Mouse (Mus musculus) intestine, embryonic 16.5 days (tissue): ENCODE data around the gene Adamts9. TPM values are rescaled to one million over a fixed set of nuclear protein-coding genes. Genes with fewer than 3 reads are reported as not detected.
A peak's percentile ranks its signal among the peaks of the same experiment; 100 is the strongest.

Source experiments
- ATAC-seq: fragments of 200-750 bp; cut with Nextera tagmentation; 2 replicates; pipeline ENCODE4 v1.8.0; 2017; ENCODE audit warnings: moderate TSS enrichment, moderate library complexity
- H3K27ac ChIP-seq: fragments of 300-500 bp; sonication (generic); 2 replicates; pipeline ENCODE4 v1.5.1; 2014; ENCODE audit warnings: mild to moderate bottlenecking, low read length
- H3K27me3 ChIP-seq: fragments of 300-500 bp; sonication (generic); replicated peaks from 2 replicates; pipeline ENCODE4 v1.6.1; 2014; ENCODE audit warnings: low read length, control low read depth, mixed read lengths; ENCODE audit not compliant: control insufficient read depth, insufficient read depth
- H3K36me3 ChIP-seq: fragments of 300-500 bp; sonication (generic); 2 replicates; pipeline ENCODE4 v1.6.1; 2014; ENCODE audit warnings: low read length, control low read depth; ENCODE audit not compliant: control insufficient read depth, insufficient read depth
- H3K4me1 ChIP-seq: fragments of 300-500 bp; sonication (generic); 2 replicates; pipeline ENCODE4 v1.6.1; 2014; ENCODE audit warnings: low read length, control low read depth, mixed read lengths; ENCODE audit not compliant: control insufficient read depth, insufficient read depth
- H3K4me2 ChIP-seq: fragments of 300-500 bp; sonication (generic); 2 replicates; pipeline ENCODE4 v1.6.1; 2014; ENCODE audit warnings: low read depth, low read length, control low read depth
- H3K4me3 ChIP-seq: fragments of 300-500 bp; sonication (generic); 2 replicates; pipeline ENCODE4 v1.5.1; 2014; ENCODE audit warnings: mild to moderate bottlenecking, low read length
- H3K9ac ChIP-seq: fragments of 300-500 bp; sonication (generic); 2 replicates; pipeline ENCODE4 v1.6.1; 2014; ENCODE audit warnings: low read depth, low read length
- H3K9me3 ChIP-seq: fragments of 300-500 bp; sonication (generic); 2 replicates; pipeline ENCODE4 v1.6.1; 2016; ENCODE audit warnings: low read length, control low read depth; ENCODE audit not compliant: control insufficient read depth
- WGBS: fragments of 180-500 bp; shearing (Covaris S2); extraction: QIAGEN DNeasy Blood & Tissue Kit; methylation state at CpG from one replicate; pipeline ENCODE4 v1.1.7; 2014; 5-methylcytosine and 5-hydroxymethylcytosine counted together
- polyA plus RNA-seq: library from polyadenylated mRNA; unstranded; fragments of >200 nt; fragmentation: Nextera tagmentation; extraction: Ambion mirVana; gene quantifications from 2 replicates; pipeline ENCODE4 v1.2.1, GENCODE M21; 2015

Gene Adamts9
- polyA plus RNA-seq, 1 experiment from 2014 or later: 9.4 TPM

- no peak for ATAC-seq
- Histone ChIP-seq H3K4me3 (peak overlapping the region; percentile 69), H3K27ac (peak overlapping the region; percentile 80), H3K4me2 (peak overlapping the region; percentile 95), H3K9me3 (no peaks in the 10 kb centered on the region), H3K36me3 (no peaks in the 10 kb centered on the region), H3K27me3 (no peaks in the 10 kb centered on the region; the same call in 1 of the 2 replicates), H3K4me1 (peaks cover 5% of the 10 kb centered on the region), H3K9ac (peak overlapping the region; percentile 64)
- 2% methylated on average over 37 of the region's 37 CpGs for WGBS
These were observed 2.8 kb downstream of the Adamts9 start for GRCm38 (mm10) chr6:92940191-92941131.

DNA sequence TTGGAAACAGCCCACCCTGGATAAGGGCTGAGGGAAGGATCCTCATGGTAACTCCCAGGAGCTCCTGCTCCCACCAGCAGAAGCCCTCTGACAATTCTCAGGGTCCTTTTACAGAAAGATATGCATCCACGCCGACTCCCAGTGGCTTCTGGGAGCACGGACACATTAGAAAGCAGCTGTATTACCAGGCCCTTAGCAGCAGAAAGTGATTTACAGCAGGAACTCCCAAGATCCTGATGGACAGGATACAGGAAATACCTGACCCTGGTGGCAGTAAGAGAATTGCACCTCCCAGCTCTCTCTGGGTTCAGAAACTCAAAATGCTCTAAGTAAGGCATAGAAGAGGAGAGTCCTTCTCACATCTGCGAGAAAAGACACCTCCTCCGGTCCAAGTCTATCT, 15.0 kb downstream of the Adamts9 start:
- Histone ChIP-seq H3K27ac (no peak overlapping the region), H3K4me1 (no peaks in the 10 kb centered on the region), H3K4me3 (no peak overlapping the region), H3K9ac (no peak overlapping the region), H3K36me3 (no peaks in the 10 kb centered on the region), H3K27me3 (no peaks in the 10 kb centered on the region), H3K4me2 (no peak overlapping the region), H3K9me3 (no peaks in the 10 kb centered on the region)
- no peak for ATAC-seq
- WGBS: 80% methylated on average over 5 of the region's 5 CpGs

GRCm38 (mm10) chr6:92924536-92924935, 18.8 kb downstream of the Adamts9 start:
- Histone ChIP-seq H3K27ac (no peak overlapping the region), H3K4me3 (no peak overlapping the region), H3K9me3 (no peaks in the 10 kb centered on the region), H3K27me3 (no peaks in the 10 kb centered on the region), H3K9ac (no peak overlapping the region), H3K36me3 (no peaks in the 10 kb centered on the region), H3K4me2 (no peak overlapping the region), H3K4me1 (peaks cover 3% of the 10 kb centered on the region; the same call in 1 of the 2 replicates)
- 76% methylated on average over 8 of the region's 8 CpGs for WGBS
- no peak for ATAC-seq

- Histone ChIP-seq H3K4me1 (peaks cover 3% of the 10 kb centered on the region; the same call in 1 of the 2 replicates), H3K4me3 (no peak overlapping the region), H3K27ac (no peak overlapping the region), H3K27me3 (no peaks in the 10 kb centered on the region), H3K9me3 (no peaks in the 10 kb centered on the region), H3K4me2 (no peak overlapping the region), H3K36me3 (no peaks in the 10 kb centered on the region), H3K9ac (no peak overlapping the region)
- 28% methylated on average over 4 of the region's 4 CpGs for WGBS
- 0 out of 2 replicates have a peak, but pooled peaks have one; percentile 36 for ATAC-seq
These were observed 21.4 kb downstream of the Adamts9 start for GRCm38 (mm10) chr6:92921843-92922242.

DNA sequence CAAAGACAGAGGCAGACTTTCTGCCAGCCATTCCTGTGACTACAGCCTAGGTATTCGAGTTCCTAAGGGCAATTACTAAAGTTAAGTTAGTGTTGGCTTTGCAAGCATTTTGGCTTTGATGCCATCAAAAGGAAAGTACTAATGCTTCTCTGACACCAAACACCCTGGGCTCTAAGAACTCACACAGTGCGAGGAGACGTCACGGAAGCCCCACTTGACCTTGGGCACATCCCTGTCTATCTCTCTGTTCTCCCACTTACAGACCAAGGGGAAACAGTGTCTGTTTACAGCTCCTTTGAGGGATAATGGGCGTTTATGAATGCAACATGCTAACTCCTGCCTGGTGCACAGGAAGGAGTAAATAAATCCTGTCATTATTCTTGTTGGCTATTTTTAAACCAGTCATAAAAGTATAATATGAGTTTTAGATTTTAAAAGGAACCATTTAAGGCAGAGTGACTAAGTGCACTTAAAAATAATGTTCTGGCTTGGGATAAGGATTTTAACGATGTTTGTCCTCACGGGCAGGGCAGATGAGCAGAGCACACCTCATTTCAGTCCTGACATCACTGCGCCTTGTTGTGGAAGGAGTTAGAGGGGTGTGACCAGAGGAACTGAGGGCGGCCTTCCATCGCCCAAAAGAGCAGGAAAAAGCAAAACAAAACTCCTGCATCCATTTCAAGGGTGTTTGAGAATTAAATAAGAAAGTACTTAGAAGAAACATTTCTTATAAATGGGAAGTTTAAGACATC, 22.2 kb downstream of the Adamts9 start:
- no peak overlapping the region for H3K9ac ChIP-seq
- H3K9me3 ChIP-seq: no peaks in the 10 kb centered on the region
- WGBS: 53% methylated on average over 10 of the region's 10 CpGs
- no peak overlapping the region for H3K27ac ChIP-seq
- no peak overlapping the region for H3K4me2 ChIP-seq
- no peaks in the 10 kb centered on the region for H3K36me3 ChIP-seq
- no peaks in the 10 kb centered on the region for H3K27me3 ChIP-seq
- no peak overlapping the region for H3K4me3 ChIP-seq
- ATAC-seq: no peak
- H3K4me1 ChIP-seq: peaks cover 3% of the 10 kb centered on the region; the same call in 1 of the 2 replicates

DNA sequence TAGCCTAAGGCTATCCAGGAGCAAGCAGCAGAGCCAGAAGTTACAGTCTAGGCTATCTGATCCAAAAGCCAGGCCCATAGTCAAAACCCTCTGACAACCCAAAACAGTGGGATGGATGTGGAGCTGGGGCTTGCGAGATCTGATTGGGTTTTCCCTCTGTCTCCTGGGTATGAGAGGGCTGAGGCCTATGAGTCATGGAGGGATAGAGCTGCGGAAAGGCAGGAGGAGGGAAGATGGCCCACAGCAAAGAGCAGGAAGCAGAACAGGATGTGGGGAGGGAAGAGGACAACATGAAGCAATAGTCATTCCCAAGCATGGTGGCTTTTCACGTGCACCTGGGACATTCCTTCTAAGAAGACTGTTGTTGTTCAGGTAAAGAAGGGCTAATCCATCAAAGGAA, 32.7 kb downstream of the Adamts9 start:
- no peaks in the 10 kb centered on the region for H3K4me1 ChIP-seq
- H3K4me2 ChIP-seq: no peak overlapping the region
- no peaks in the 10 kb centered on the region for H3K9me3 ChIP-seq
- H3K36me3 ChIP-seq: no peaks in the 10 kb centered on the region
- H3K27me3 ChIP-seq: no peaks in the 10 kb centered on the region
- no peak overlapping the region for H3K27ac ChIP-seq
- no peak overlapping the region for H3K4me3 ChIP-seq
- H3K9ac ChIP-seq: no peak overlapping the region
- no peak for ATAC-seq
- 82% methylated on average over 3 of the region's 3 CpGs for WGBS

DNA sequence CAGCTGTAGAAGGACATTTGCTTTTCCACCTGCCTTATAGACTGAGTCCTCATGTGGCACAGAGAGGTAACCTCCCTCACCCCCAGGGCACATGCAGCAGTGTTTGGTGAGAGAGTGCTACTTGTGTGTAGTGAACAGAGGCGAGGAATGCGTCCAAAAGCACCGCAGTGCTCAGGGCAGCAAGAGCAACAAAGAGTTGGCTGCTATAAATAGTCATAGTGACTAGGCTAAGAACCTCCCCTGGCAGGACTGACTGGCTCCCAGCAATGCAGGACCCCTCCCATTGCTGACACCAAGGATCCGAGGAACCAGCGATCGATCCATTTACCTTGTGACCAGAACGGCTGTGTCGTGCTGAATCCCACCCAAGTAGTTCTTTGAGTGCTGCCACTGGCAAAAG, 33.9 kb downstream of the Adamts9 start:
- Histone ChIP-seq H3K4me3 (no peak overlapping the region), H3K36me3 (no peaks in the 10 kb centered on the region), H3K27ac (no peak overlapping the region), H3K27me3 (no peaks in the 10 kb centered on the region), H3K4me1 (no peaks in the 10 kb centered on the region), H3K4me2 (no peak overlapping the region), H3K9ac (no peak overlapping the region), H3K9me3 (no peaks in the 10 kb centered on the region)
- WGBS: 68% methylated on average over 8 of the region's 8 CpGs
- no peak for ATAC-seq

GRCm38 (mm10) chr6:92905922-92906321, 37.4 kb downstream of the Adamts9 start:
- no peak for ATAC-seq
- H3K27ac ChIP-seq: no peak overlapping the region
- WGBS: 39% methylated on average over 5 of the region's 5 CpGs
- 0 out of 2 replicates have a peak, but pooled peaks cover 4% of the 10 kb centered on the region for H3K36me3 ChIP-seq
- no peaks in the 10 kb centered on the region for H3K4me1 ChIP-seq
- H3K9ac ChIP-seq: no peak overlapping the region
- H3K9me3 ChIP-seq: no peaks in the 10 kb centered on the region
- H3K27me3 ChIP-seq: no peaks in the 10 kb centered on the region
- no peak overlapping the region for H3K4me3 ChIP-seq
- no peak overlapping the region for H3K4me2 ChIP-seq

- Histone ChIP-seq H3K36me3 (0 out of 2 replicates have a peak, but pooled peaks cover 4% of the 10 kb centered on the region), H3K27ac (0 out of 2 replicates have a peak overlapping the region, but pooled peaks have one; percentile 6), H3K27me3 (no peaks in the 10 kb centered on the region), H3K9me3 (no peaks in the 10 kb centered on the region), H3K4me1 (no peaks in the 10 kb centered on the region), H3K4me2 (no peak overlapping the region), H3K4me3 (no peak overlapping the region), H3K9ac (no peak overlapping the region)
- ATAC-seq: no peak
- WGBS: 38% methylated on average over 2 of the region's 2 CpGs
These were observed 38.8 kb downstream of the Adamts9 start for GRCm38 (mm10) chr6:92904491-92904890.
